Mouse (Mus musculus): Measurements from ENCODE around the gene Amph.

GRCm38 (mm10) chr13:19094571-19094970 is 146.6 kb downstream of the Amph start:
- TF ChIP-seq CTCF (IDR thresholded peaks at IDR 0.05; ENCODE audit: low read depth, low read length) = no peak
- TF ChIP-seq GATA1 (IDR thresholded peaks at IDR 0.05; ENCODE audit: borderline replicate concordance, low read length) = no peak
- TF ChIP-seq TAL1 (conservative IDR thresholded peaks at IDR 0.05; ENCODE audit: low read depth, low read length) = no peak

Data from G1E (cell line).